8 mouse cellular contexts compared by ENCODE assay signal in the genomic region with DNA sequence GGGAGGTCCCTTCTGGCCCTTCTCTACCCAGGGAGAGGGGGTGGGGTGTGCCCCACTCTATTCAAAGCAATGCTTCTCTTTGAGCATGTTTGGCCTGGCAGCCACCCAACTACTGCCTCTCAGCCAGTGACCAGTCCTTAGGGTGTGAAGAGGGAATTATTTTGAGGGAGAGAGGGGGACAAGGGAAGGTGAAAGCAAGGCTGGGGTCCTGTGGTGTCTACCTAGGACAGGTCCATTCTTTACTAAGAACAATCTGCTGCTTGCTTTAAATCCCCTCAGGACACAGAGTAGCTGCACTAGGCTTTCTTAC. TPM values are rescaled to one million over a fixed set of nuclear protein-coding genes. Genes with fewer than 3 reads are reported as not detected.
DNase-seq lines count a peak whose midpoint lies in the region; ATAC-seq lines count a peak whose summit lies in the region.

No protein-coding gene starts in this region.

- peaks cover 42% of the 10 kb centered on the region for H3K27me3 ChIP-seq in embryonic facial prominence, embryonic 13.5 days
- H3K27me3 ChIP-seq in hindbrain, embryonic 13.5 days, result peaks cover 32% of the 10 kb centered on the region
- H3K27me3 ChIP-seq in midbrain, embryonic 16.5 days (ENCODE audit: control insufficient read depth, insufficient read depth, low read depth, low read length), result peaks cover 20% of the 10 kb centered on the region

- H3K9me3 ChIP-seq in embryonic facial prominence, embryonic 13.5 days, result no peaks in the 10 kb centered on the region
- H3K9me3 ChIP-seq in hindbrain, embryonic 13.5 days, result no peaks in the 10 kb centered on the region
- H3K9me3 ChIP-seq in midbrain, embryonic 16.5 days (replicated peaks; ENCODE audit: control insufficient read depth, low read length, poor library complexity, severe bottlenecking), result no peaks in the 10 kb centered on the region

- intact Hi-C loops in left cerebral cortex, postnatal 4 days (cut with DNase I), result no loop called here

- H3K4me2 ChIP-seq in embryonic facial prominence, embryonic 13.5 days, result no peak overlapping the region
- H3K4me2 ChIP-seq in hindbrain, embryonic 13.5 days, result no peak overlapping the region
- H3K4me2 ChIP-seq in midbrain, embryonic 16.5 days (ENCODE audit: low read length), result no peak overlapping the region

- H3K27ac ChIP-seq in embryonic facial prominence, embryonic 13.5 days, result 0 out of 2 replicates have a peak overlapping the region, but pooled peaks have one; percentile 33
- H3K27ac ChIP-seq in hindbrain, embryonic 13.5 days, result 0 out of 2 replicates have a peak overlapping the region, but pooled peaks have one; percentile 32
- no peak overlapping the region for H3K27ac ChIP-seq in midbrain, embryonic 16.5 days (ENCODE audit: low read length)

- peak; percentile 45 for DNase-seq in left cerebral cortex, postnatal 4 days
- DNase-seq in left cerebral cortex, adult 11 months (ENCODE audit: low spot score), result no peak
- DNase-seq in lung, postnatal 10 days, result peak; percentile 80
- DNase-seq in layer of hippocampus, adult 9-10 months (ENCODE audit: low spot score), result no peak

- no peaks in the 10 kb centered on the region for H3K36me3 ChIP-seq in embryonic facial prominence, embryonic 13.5 days
- no peaks in the 10 kb centered on the region for H3K36me3 ChIP-seq in hindbrain, embryonic 13.5 days
- no peaks in the 10 kb centered on the region for H3K36me3 ChIP-seq in midbrain, embryonic 16.5 days (ENCODE audit: control insufficient read depth, insufficient read depth, low read length)

- peaks cover 12% of the 10 kb centered on the region for H3K4me1 ChIP-seq in embryonic facial prominence, embryonic 13.5 days
- peaks cover 25% of the 10 kb centered on the region for H3K4me1 ChIP-seq in hindbrain, embryonic 13.5 days (replicated peaks)
- H3K4me1 ChIP-seq in midbrain, embryonic 16.5 days (ENCODE audit: control insufficient read depth, insufficient read depth, low read length), result peaks cover 8% of the 10 kb centered on the region; the same call in 1 of the 2 replicates

- H3K4me3 ChIP-seq in embryonic facial prominence, embryonic 13.5 days, result no peak overlapping the region
- no peak overlapping the region for H3K4me3 ChIP-seq in hindbrain, embryonic 13.5 days
- no peak overlapping the region for H3K4me3 ChIP-seq in midbrain, embryonic 16.5 days (ENCODE audit: low read depth, low read length)

- ATAC-seq in embryonic facial prominence, embryonic 13.5 days (ENCODE audit: insufficient number of reproducible peaks, insufficient read depth, low FRiP score, low TSS enrichment, low read depth), result no peak
- ATAC-seq in hindbrain, embryonic 13.5 days (ENCODE audit: low FRiP score), result no peak; the same call in 1 of the 2 replicates
- no peak for ATAC-seq in midbrain, embryonic 16.5 days
- no peak for ATAC-seq in granulocyte monocyte progenitor cell, adult 5-6 weeks (replicated peaks; ENCODE audit: poor library complexity, severe bottlenecking)

- no peak overlapping the region; the same call in 1 of the 2 replicates for H3K9ac ChIP-seq in embryonic facial prominence, embryonic 13.5 days
- H3K9ac ChIP-seq in hindbrain, embryonic 13.5 days, result no peak overlapping the region
- H3K9ac ChIP-seq in midbrain, embryonic 16.5 days (ENCODE audit: low read depth, low read length), result no peak overlapping the region

RNA-seq across cellular contexts. Expression of gene 1700020L24Rik, which starts 11.4 kb away (rescaled TPM):
- under 1 TPM in 1 of 2 experiments, not detected in 1; 0.50 TPM for total RNA-seq in left cerebral cortex, postnatal 4 days (2021)
- 0.32 and 0.76 TPM in 2 replicates for polyA plus RNA-seq in embryonic facial prominence, embryonic 13.5 days (2015; fragmentation: Nextera tagmentation; extraction: Ambion mirVana)
- polyA plus RNA-seq in hindbrain, embryonic 13.5 days (2015; fragmentation: Nextera tagmentation; extraction: Ambion mirVana), result 0.48 TPM in 1 of 2 replicates, not detected in the other
- 0.57 and 0.64 TPM in 2 replicates for polyA plus RNA-seq in midbrain, embryonic 16.5 days (2015; fragmentation: Nextera tagmentation; extraction: Ambion mirVana)
- total RNA-seq in granulocyte monocyte progenitor cell, adult 5-6 weeks (2014; fragmentation: Nextera tagmentation), result 33.2 and 34.9 TPM in 2 replicates
- 79.8 and 113 TPM in 2 replicates for total RNA-seq in granulocyte monocyte progenitor cell, adult 5-6 weeks (2017)

RNA-seq across cellular contexts. Expression of gene Mmp28, which starts 14.0 kb away (rescaled TPM):
- total RNA-seq in left cerebral cortex, postnatal 4 days (2021), result 1 to 10 TPM; 4.3 to 5.1 TPM
- 2.6 and 2.9 TPM in 2 replicates for polyA plus RNA-seq in embryonic facial prominence, embryonic 13.5 days (2015; fragmentation: Nextera tagmentation; extraction: Ambion mirVana)
- 3.5 and 3.8 TPM in 2 replicates for polyA plus RNA-seq in hindbrain, embryonic 13.5 days (2015; fragmentation: Nextera tagmentation; extraction: Ambion mirVana)
- polyA plus RNA-seq in midbrain, embryonic 16.5 days (2015; fragmentation: Nextera tagmentation; extraction: Ambion mirVana), result 2.6 and 2.7 TPM in 2 replicates
- 6.6 and 11.1 TPM in 2 replicates for total RNA-seq in granulocyte monocyte progenitor cell, adult 5-6 weeks (2014; fragmentation: Nextera tagmentation)
- total RNA-seq in granulocyte monocyte progenitor cell, adult 5-6 weeks (2017), result 5.4 and 5.6 TPM in 2 replicates

RNA-seq across cellular contexts. Expression of gene Gas2l2, which starts 19.6 kb away (rescaled TPM):
- under 1 TPM; 0.48 to 0.74 TPM for total RNA-seq in left cerebral cortex, postnatal 4 days (2021)
- 0.07 TPM in 1 of 2 replicates, not detected in the other for polyA plus RNA-seq in embryonic facial prominence, embryonic 13.5 days (2015; fragmentation: Nextera tagmentation; extraction: Ambion mirVana)
- polyA plus RNA-seq in hindbrain, embryonic 13.5 days (2015; fragmentation: Nextera tagmentation; extraction: Ambion mirVana), result 0.43 and 1.4 TPM in 2 replicates
- polyA plus RNA-seq in midbrain, embryonic 16.5 days (2015; fragmentation: Nextera tagmentation; extraction: Ambion mirVana), result 0.44 and 0.61 TPM in 2 replicates
- total RNA-seq in granulocyte monocyte progenitor cell, adult 5-6 weeks (2014; fragmentation: Nextera tagmentation), result 0.13 TPM in 1 of 2 replicates, not detected in the other
- 0.57 TPM in 1 of 2 replicates, not detected in the other for total RNA-seq in granulocyte monocyte progenitor cell, adult 5-6 weeks (2017)

RNA-seq across cellular contexts. Expression of gene Taf15, which starts 24.0 kb away (rescaled TPM):
- total RNA-seq in left cerebral cortex, postnatal 4 days (2021), result 10 to 100 TPM; 88.1 to 90.1 TPM
- polyA plus RNA-seq in embryonic facial prominence, embryonic 13.5 days (2015; fragmentation: Nextera tagmentation; extraction: Ambion mirVana), result 17.9 and 21.9 TPM in 2 replicates
- 14.7 and 16.4 TPM in 2 replicates for polyA plus RNA-seq in hindbrain, embryonic 13.5 days (2015; fragmentation: Nextera tagmentation; extraction: Ambion mirVana)
- polyA plus RNA-seq in midbrain, embryonic 16.5 days (2015; fragmentation: Nextera tagmentation; extraction: Ambion mirVana), result 10.9 and 13.0 TPM in 2 replicates
- 62.6 and 66.7 TPM in 2 replicates for total RNA-seq in granulocyte monocyte progenitor cell, adult 5-6 weeks (2014; fragmentation: Nextera tagmentation)
- total RNA-seq in granulocyte monocyte progenitor cell, adult 5-6 weeks (2017), result 43.8 and 44.1 TPM in 2 replicates

RNA-seq across cellular contexts. Expression of gene Rasl10b, which starts 39.9 kb away (rescaled TPM):
- total RNA-seq in left cerebral cortex, postnatal 4 days (2021), result 100 to 1,000 TPM; 121 to 122 TPM
- 3.5 and 3.9 TPM in 2 replicates for polyA plus RNA-seq in embryonic facial prominence, embryonic 13.5 days (2015; fragmentation: Nextera tagmentation; extraction: Ambion mirVana)
- 22.2 and 22.5 TPM in 2 replicates for polyA plus RNA-seq in hindbrain, embryonic 13.5 days (2015; fragmentation: Nextera tagmentation; extraction: Ambion mirVana)
- polyA plus RNA-seq in midbrain, embryonic 16.5 days (2015; fragmentation: Nextera tagmentation; extraction: Ambion mirVana), result 32.9 and 38.2 TPM in 2 replicates
- total RNA-seq in granulocyte monocyte progenitor cell, adult 5-6 weeks (2014; fragmentation: Nextera tagmentation), result not detected in 2 replicates
- total RNA-seq in granulocyte monocyte progenitor cell, adult 5-6 weeks (2017), result 0.09 and 0.41 TPM in 2 replicates

Comparison
In these comparisons a context has a peak if more than half of its experiments do, and no peak if none do; other contexts are left out.
1. DNase-seq: peak in left cerebral cortex, postnatal 4 days (single experiment) and lung, postnatal 10 days (single experiment); none in left cerebral cortex, adult 11 months (single experiment) and layer of hippocampus, adult 9-10 months (single experiment).